Mouse (Mus musculus): ENCODE measurements around the gene Gm27027. TPM values are rescaled to one million over a fixed set of nuclear protein-coding genes. Genes with fewer than 3 reads are reported as not detected.

Gm27027 gene
- polyA plus RNA-seq, 1 experiment from 2014 or later, result not detected

GRCm38 (mm10) chr2:93982457-93983235, 13.5 kb downstream of the Gm27027 start:
- H3K9me3 ChIP-seq (replicated peaks; ENCODE audit: control insufficient read depth, low read length, poor library complexity, severe bottlenecking), result no peaks in the 10 kb centered on the region
- peaks cover 14% of the 10 kb centered on the region for H3K36me3 ChIP-seq (ENCODE audit: control insufficient read depth, insufficient read depth, low read length)
- no peak overlapping the region for H3K4me3 ChIP-seq (ENCODE audit: low read depth, low read length)
- H3K27me3 ChIP-seq (ENCODE audit: control insufficient read depth, insufficient read depth, low read depth, low read length), result no peaks in the 10 kb centered on the region
- H3K9ac ChIP-seq (ENCODE audit: low read depth, low read length), result no peak overlapping the region
- 94% methylated on average over 4 of the region's 4 CpGs for WGBS
- no peak for ATAC-seq
- H3K4me2 ChIP-seq (ENCODE audit: low read length), result no peak overlapping the region
- no peak overlapping the region for H3K27ac ChIP-seq (ENCODE audit: low read length)
- H3K4me1 ChIP-seq (ENCODE audit: control insufficient read depth, insufficient read depth, low read length), result peaks cover under 1% of the 10 kb centered on the region

GRCm38 (mm10) chr2:93979249-93980120, 16.7 kb downstream of the Gm27027 start:
- WGBS, result 93% methylated on average over 7 of the region's 7 CpGs
- H3K36me3 ChIP-seq (ENCODE audit: control insufficient read depth, insufficient read depth, low read length), result peaks cover 9% of the 10 kb centered on the region
- no peak for ATAC-seq

GRCm38 (mm10) chr2:93976436-93977252, 19.5 kb downstream of the Gm27027 start:
- peak; percentile 84 for ATAC-seq
- 3% methylated on average over 35 of the region's 37 CpGs for WGBS
- Histone ChIP-seq H3K4me3 (ENCODE audit: low read depth, low read length) (peak overlapping the region; percentile 44), H3K4me2 (ENCODE audit: low read length) (peak overlapping the region; percentile 91), H3K4me1 (ENCODE audit: control insufficient read depth, insufficient read depth, low read length) (peaks cover 20% of the 10 kb centered on the region), H3K9me3 (replicated peaks; ENCODE audit: control insufficient read depth, low read length, poor library complexity, severe bottlenecking) (no peaks in the 10 kb centered on the region), H3K27me3 (ENCODE audit: control insufficient read depth, insufficient read depth, low read depth, low read length) (no peaks in the 10 kb centered on the region), H3K9ac (ENCODE audit: low read depth, low read length) (peak overlapping the region; percentile 81), H3K36me3 (ENCODE audit: control insufficient read depth, insufficient read depth, low read length) (peaks cover 6% of the 10 kb centered on the region), H3K27ac (ENCODE audit: low read length) (peak overlapping the region; percentile 63)

More at GRCm38 (mm10) chr2:93979249-93980120, 16.7 kb downstream of the Gm27027 start:
- Histone ChIP-seq H3K4me3 (ENCODE audit: low read depth, low read length) (no peak overlapping the region), H3K4me1 (ENCODE audit: control insufficient read depth, insufficient read depth, low read length) (peaks cover 20% of the 10 kb centered on the region), H3K27me3 (ENCODE audit: control insufficient read depth, insufficient read depth, low read depth, low read length) (no peaks in the 10 kb centered on the region), H3K4me2 (ENCODE audit: low read length) (no peak overlapping the region), H3K27ac (ENCODE audit: low read length) (no peak overlapping the region), H3K9ac (ENCODE audit: low read depth, low read length) (no peak overlapping the region), H3K9me3 (replicated peaks; ENCODE audit: control insufficient read depth, low read length, poor library complexity, severe bottlenecking) (no peaks in the 10 kb centered on the region)

GRCm38 (mm10) chr2:93975526-93976435, 20.4 kb downstream of the Gm27027 start:
- WGBS, result 21% methylated on average over 21 of the region's 21 CpGs
- Histone ChIP-seq H3K4me1 (ENCODE audit: control insufficient read depth, insufficient read depth, low read length) (peaks cover 20% of the 10 kb centered on the region), H3K9me3 (replicated peaks; ENCODE audit: control insufficient read depth, low read length, poor library complexity, severe bottlenecking) (no peaks in the 10 kb centered on the region), H3K36me3 (ENCODE audit: control insufficient read depth, insufficient read depth, low read length) (peaks cover 3% of the 10 kb centered on the region; the same call in 1 of the 2 replicates), H3K27ac (ENCODE audit: low read length) (peak overlapping the region; percentile 63), H3K9ac (ENCODE audit: low read depth, low read length) (peak overlapping the region; percentile 81), H3K27me3 (ENCODE audit: control insufficient read depth, insufficient read depth, low read depth, low read length) (no peaks in the 10 kb centered on the region), H3K4me3 (ENCODE audit: low read depth, low read length) (peak overlapping the region; percentile 44), H3K4me2 (ENCODE audit: low read length) (peak overlapping the region; percentile 91)
- peak; percentile 36 for ATAC-seq

- H3K27ac ChIP-seq (ENCODE audit: low read length), result no peak overlapping the region
- WGBS, result 52% methylated on average over 7 of the region's 7 CpGs
Measured at GRCm38 (mm10) chr2:93975041-93975440, 21.1 kb downstream of the Gm27027 start.

GRCm38 (mm10) chr2:93971647-93972046, 24.5 kb downstream of the Gm27027 start:
- no peaks in the 10 kb centered on the region for H3K36me3 ChIP-seq (ENCODE audit: control insufficient read depth, insufficient read depth, low read length)
- no peak for ATAC-seq
- H3K4me2 ChIP-seq (ENCODE audit: low read length), result no peak overlapping the region
- H3K9ac ChIP-seq (ENCODE audit: low read depth, low read length), result no peak overlapping the region
- no peaks in the 10 kb centered on the region for H3K9me3 ChIP-seq (replicated peaks; ENCODE audit: control insufficient read depth, low read length, poor library complexity, severe bottlenecking)
- 79% methylated on average over 3 of the region's 3 CpGs for WGBS
- no peak overlapping the region for H3K27ac ChIP-seq (ENCODE audit: low read length)
- no peaks in the 10 kb centered on the region for H3K27me3 ChIP-seq (ENCODE audit: control insufficient read depth, insufficient read depth, low read depth, low read length)
- no peak overlapping the region for H3K4me3 ChIP-seq (ENCODE audit: low read depth, low read length)
- H3K4me1 ChIP-seq (ENCODE audit: control insufficient read depth, insufficient read depth, low read length), result peaks cover 10% of the 10 kb centered on the region; the same call in 1 of the 2 replicates

More at GRCm38 (mm10) chr2:93975041-93975440, 21.1 kb downstream of the Gm27027 start:
- Histone ChIP-seq H3K4me1 (ENCODE audit: control insufficient read depth, insufficient read depth, low read length) (peaks cover 20% of the 10 kb centered on the region), H3K9me3 (replicated peaks; ENCODE audit: control insufficient read depth, low read length, poor library complexity, severe bottlenecking) (no peaks in the 10 kb centered on the region), H3K27me3 (ENCODE audit: control insufficient read depth, insufficient read depth, low read depth, low read length) (no peaks in the 10 kb centered on the region), H3K4me3 (ENCODE audit: low read depth, low read length) (no peak overlapping the region), H3K4me2 (ENCODE audit: low read length) (no peak overlapping the region), H3K9ac (ENCODE audit: low read depth, low read length) (no peak overlapping the region), H3K36me3 (ENCODE audit: control insufficient read depth, insufficient read depth, low read length) (no peaks in the 10 kb centered on the region)
- ATAC-seq, result no peak

GRCm38 (mm10) chr2:93964494-93965160, 31.5 kb downstream of the Gm27027 start:
- Histone ChIP-seq H3K36me3 (ENCODE audit: control insufficient read depth, insufficient read depth, low read length) (no peaks in the 10 kb centered on the region), H3K4me2 (ENCODE audit: low read length) (no peak overlapping the region), H3K4me3 (ENCODE audit: low read depth, low read length) (no peak overlapping the region), H3K27me3 (ENCODE audit: control insufficient read depth, insufficient read depth, low read depth, low read length) (no peaks in the 10 kb centered on the region), H3K27ac (ENCODE audit: low read length) (no peak overlapping the region), H3K9ac (ENCODE audit: low read depth, low read length) (no peak overlapping the region), H3K4me1 (ENCODE audit: control insufficient read depth, insufficient read depth, low read length) (peaks cover 6% of the 10 kb centered on the region), H3K9me3 (replicated peaks; ENCODE audit: control insufficient read depth, low read length, poor library complexity, severe bottlenecking) (no peaks in the 10 kb centered on the region)
- WGBS, result 27% methylated on average over 7 of the region's 7 CpGs
- peak; percentile 60 for ATAC-seq

Measured in midbrain, embryonic 16.5 days (tissue).